Mouse (Mus musculus): Measurements from ENCODE around the gene Dhx8.

Gene Dhx8

DNA sequence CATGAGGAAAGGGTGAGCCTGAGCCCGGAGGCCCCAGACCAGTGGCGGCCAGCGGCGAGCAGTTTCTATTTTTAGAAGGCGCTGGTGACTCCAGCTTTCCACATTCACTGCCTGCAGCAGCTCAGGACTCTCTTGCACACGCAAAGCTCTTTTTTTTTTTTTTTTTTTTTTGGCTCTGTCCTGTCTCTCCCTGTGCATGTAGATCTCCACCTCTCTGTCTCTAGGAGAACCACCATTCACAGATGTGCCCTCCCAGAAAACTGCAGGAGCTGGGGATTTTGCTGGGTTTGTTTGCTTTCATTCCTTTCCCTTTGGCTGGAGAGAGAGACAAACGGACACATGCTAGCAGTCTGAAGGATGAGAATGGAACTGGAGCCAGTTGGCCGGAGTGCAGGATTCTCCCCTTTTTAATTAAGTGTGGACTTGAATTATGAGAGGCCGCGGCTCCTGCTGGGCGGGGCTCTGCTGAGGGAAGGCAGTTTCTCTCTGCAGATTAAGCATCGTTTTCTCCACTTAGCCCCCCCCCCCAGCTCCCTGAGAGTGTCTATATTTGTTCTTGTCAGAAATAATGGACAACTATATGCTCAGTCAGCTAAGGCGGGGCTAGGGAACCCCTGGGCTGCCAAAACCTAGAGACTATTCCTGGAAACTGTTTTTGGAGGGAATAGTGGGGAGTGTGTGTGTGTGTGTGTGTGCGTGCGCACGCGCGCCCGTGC is 58.2 kb downstream of the Dhx8 start:
- H3K4me3 ChIP-seq (replicated peaks; ENCODE audit: low read length) = peak overlapping the region; percentile 52
- H3K9me3 ChIP-seq (ENCODE audit: low read length) = no peaks in the 10 kb centered on the region
- H3K4me1 ChIP-seq (replicated peaks; ENCODE audit: low read depth, low read length) = peaks cover 69% of the 10 kb centered on the region
- H3K27me3 ChIP-seq (ENCODE audit: insufficient read depth, low read length) = peaks cover 8% of the 10 kb centered on the region; the same call in 1 of the 2 replicates
- 0 out of 2 replicates have a peak, but pooled peaks cover 2% of the 10 kb centered on the region for H3K36me3 ChIP-seq (ENCODE audit: insufficient read depth, low read length)
- TF ChIP-seq POU5F1 (IDR thresholded peaks at IDR 0.05; ENCODE audit: borderline replicate concordance, low read length) (no peak), NANOG (IDR thresholded peaks at IDR 0.05; ENCODE audit: borderline replicate concordance, low read length) (no peak), CTCF (conservative IDR thresholded peaks at IDR 0.05; ENCODE audit: low read length) (no peak)

DNA sequence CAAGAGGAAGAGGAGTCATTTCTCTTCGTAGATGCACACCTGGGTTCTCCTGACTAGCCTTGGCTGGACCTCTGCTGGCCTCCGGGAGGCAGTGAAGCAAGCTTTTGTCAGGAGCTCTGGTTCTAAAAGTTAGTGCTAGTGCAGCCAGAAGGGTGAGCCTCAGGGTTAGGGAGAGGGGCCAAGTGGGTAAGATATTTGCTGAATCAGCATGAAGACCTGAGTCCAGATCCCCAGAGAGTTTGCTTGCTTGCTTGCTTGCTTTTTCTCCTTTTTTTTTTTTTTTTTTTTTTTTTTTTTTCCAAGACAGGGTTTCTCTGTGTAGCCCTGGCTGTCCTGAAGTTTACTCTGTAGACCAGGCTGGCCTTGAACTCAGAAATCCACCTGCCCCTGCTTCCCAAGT is 64.6 kb downstream of the Dhx8 start:
- Histone ChIP-seq H3K27me3 (ENCODE audit: insufficient read depth, low read length) (no peaks in the 10 kb centered on the region), H3K4me1 (replicated peaks; ENCODE audit: low read depth, low read length) (peaks cover 35% of the 10 kb centered on the region), H3K9me3 (ENCODE audit: low read length) (no peaks in the 10 kb centered on the region), H3K36me3 (ENCODE audit: insufficient read depth, low read length) (no peaks in the 10 kb centered on the region), H3K4me3 (replicated peaks; ENCODE audit: low read length) (no peak overlapping the region)
- no peak for TF ChIP-seq POU5F1 (IDR thresholded peaks at IDR 0.05; ENCODE audit: borderline replicate concordance, low read length)
- TF ChIP-seq NANOG (IDR thresholded peaks at IDR 0.05; ENCODE audit: borderline replicate concordance, low read length) = no peak
- TF ChIP-seq CTCF (conservative IDR thresholded peaks at IDR 0.05; ENCODE audit: low read length) = no peak

DNA sequence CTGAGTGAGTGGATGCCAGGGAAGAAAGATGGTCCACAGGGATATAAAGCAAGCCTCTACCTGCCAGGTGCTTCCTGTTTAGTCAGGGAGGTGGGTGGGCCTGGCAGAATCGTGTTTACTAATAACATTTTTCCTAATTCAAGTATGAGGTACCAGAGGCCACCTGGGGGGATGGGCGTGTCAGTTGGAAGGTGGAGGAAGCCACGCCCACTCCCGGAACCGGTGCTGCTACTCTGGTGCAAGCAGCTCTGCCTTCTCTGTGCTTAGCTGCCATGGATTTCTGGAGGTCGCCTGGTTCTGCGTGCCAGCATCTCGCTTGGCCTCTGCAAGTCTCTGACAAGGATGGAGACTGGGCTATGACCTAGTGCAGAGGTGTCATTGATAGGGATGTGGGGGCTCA is 65.4 kb downstream of the Dhx8 start:
- Histone ChIP-seq H3K4me3 (replicated peaks; ENCODE audit: low read length) (no peak overlapping the region), H3K9me3 (ENCODE audit: low read length) (no peaks in the 10 kb centered on the region), H3K27me3 (ENCODE audit: insufficient read depth, low read length) (no peaks in the 10 kb centered on the region), H3K36me3 (ENCODE audit: insufficient read depth, low read length) (no peaks in the 10 kb centered on the region), H3K4me1 (replicated peaks; ENCODE audit: low read depth, low read length) (peaks cover 32% of the 10 kb centered on the region)
- TF ChIP-seq CTCF (conservative IDR thresholded peaks at IDR 0.05; ENCODE audit: low read length) (no peak), NANOG (IDR thresholded peaks at IDR 0.05; ENCODE audit: borderline replicate concordance, low read length) (no peak), POU5F1 (IDR thresholded peaks at IDR 0.05; ENCODE audit: borderline replicate concordance, low read length) (no peak)

DNA sequence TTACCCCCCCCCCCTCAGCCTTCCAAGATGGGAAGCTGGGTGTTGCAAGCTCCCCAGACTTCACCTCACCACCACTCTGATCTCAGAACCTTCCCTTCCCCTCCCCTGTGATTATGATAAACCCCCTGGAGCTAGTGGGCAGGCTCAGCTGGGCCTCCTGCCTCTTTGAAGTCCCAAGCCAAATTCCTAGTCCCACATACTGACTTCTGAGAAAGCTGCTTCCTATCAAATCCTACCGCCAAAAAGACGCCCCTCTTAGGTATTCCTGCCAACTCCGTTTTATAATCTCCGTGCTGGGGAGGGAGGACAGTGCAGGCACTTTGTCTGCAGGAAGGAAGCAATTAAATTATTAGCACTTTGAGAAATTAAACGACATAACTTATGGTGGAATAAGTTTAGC is 68.7 kb downstream of the Dhx8 start:
- H3K4me3 ChIP-seq (replicated peaks; ENCODE audit: low read length) = no peak overlapping the region
- H3K9me3 ChIP-seq (ENCODE audit: low read length) = no peaks in the 10 kb centered on the region
- no peaks in the 10 kb centered on the region for H3K36me3 ChIP-seq (ENCODE audit: insufficient read depth, low read length)
- TF ChIP-seq CTCF (conservative IDR thresholded peaks at IDR 0.05; ENCODE audit: low read length) (no peak), POU5F1 (IDR thresholded peaks at IDR 0.05; ENCODE audit: borderline replicate concordance, low read length) (no peak), NANOG (IDR thresholded peaks at IDR 0.05; ENCODE audit: borderline replicate concordance, low read length) (no peak)
- peaks cover 24% of the 10 kb centered on the region for H3K4me1 ChIP-seq (replicated peaks; ENCODE audit: low read depth, low read length)
- peaks cover 6% of the 10 kb centered on the region for H3K27me3 ChIP-seq (ENCODE audit: insufficient read depth, low read length)

DNA sequence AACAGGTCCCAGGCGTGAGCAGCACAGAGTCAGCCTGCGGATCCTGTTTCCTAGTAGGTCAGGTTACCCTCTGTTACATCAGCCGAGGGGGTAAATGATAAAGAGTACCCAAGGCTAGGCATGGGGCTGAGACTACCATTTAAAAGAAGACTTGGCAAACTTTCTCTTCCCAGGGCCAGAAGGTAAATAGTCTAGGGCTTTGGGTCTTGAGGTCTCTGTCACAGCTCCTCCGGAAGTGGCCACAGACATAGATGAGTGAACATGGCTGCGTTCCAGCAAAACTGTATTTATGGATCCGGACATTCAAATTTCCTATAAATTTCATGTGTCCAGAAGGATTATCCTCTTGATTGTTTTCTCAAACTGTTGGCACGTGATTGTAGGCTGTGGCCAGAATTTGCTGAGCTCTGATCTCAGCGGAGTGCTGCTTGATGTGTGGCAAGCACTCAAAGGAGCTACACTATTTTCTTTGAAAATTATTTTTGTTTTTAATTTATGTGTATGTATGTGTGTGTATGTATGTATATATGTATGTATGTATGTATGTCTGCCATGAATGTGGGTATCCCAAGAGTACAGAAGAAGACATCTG is 72.5 kb downstream of the Dhx8 start:
- H3K4me3 ChIP-seq (replicated peaks; ENCODE audit: low read length) = no peak overlapping the region
- TF ChIP-seq NANOG (IDR thresholded peaks at IDR 0.05; ENCODE audit: borderline replicate concordance, low read length) (no peak), CTCF (conservative IDR thresholded peaks at IDR 0.05; ENCODE audit: low read length) (no peak), POU5F1 (IDR thresholded peaks at IDR 0.05; ENCODE audit: borderline replicate concordance, low read length) (no peak)
- H3K4me1 ChIP-seq (replicated peaks; ENCODE audit: low read depth, low read length) = peaks cover 37% of the 10 kb centered on the region
- H3K9me3 ChIP-seq (ENCODE audit: low read length) = no peaks in the 10 kb centered on the region
- no peaks in the 10 kb centered on the region for H3K36me3 ChIP-seq (ENCODE audit: insufficient read depth, low read length)
- H3K27me3 ChIP-seq (ENCODE audit: insufficient read depth, low read length) = peaks cover 34% of the 10 kb centered on the region

DNA sequence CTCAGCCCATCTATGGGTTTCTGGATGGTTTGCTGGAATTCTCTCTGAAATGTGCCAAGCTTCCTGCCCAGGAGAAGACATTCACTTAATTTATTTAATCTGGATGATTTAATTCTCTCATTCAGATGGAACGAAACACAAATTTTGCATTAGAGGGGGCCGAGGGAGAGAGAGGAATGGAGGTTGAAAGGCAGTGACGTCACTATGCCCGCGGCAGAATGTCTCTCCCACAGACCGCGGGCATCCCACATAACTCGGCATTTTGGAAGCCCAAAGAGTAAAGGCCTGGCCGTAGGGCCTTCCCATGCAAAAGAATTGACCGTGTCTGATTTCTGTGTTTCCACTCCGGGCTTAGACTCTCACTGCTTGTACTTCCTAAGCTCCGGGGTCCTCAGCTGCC is 74.0 kb downstream of the Dhx8 start:
- Histone ChIP-seq H3K27me3 (ENCODE audit: insufficient read depth, low read length) (peaks cover 34% of the 10 kb centered on the region), H3K4me3 (replicated peaks; ENCODE audit: low read length) (0 out of 2 replicates have a peak overlapping the region, but pooled peaks have one; percentile 7), H3K9me3 (ENCODE audit: low read length) (no peaks in the 10 kb centered on the region), H3K36me3 (ENCODE audit: insufficient read depth, low read length) (no peaks in the 10 kb centered on the region), H3K4me1 (replicated peaks; ENCODE audit: low read depth, low read length) (peaks cover 29% of the 10 kb centered on the region)
- no peak for TF ChIP-seq CTCF (conservative IDR thresholded peaks at IDR 0.05; ENCODE audit: low read length)
- no peak for TF ChIP-seq POU5F1 (IDR thresholded peaks at IDR 0.05; ENCODE audit: borderline replicate concordance, low read length)
- TF ChIP-seq NANOG (IDR thresholded peaks at IDR 0.05; ENCODE audit: borderline replicate concordance, low read length) = no peak

DNA sequence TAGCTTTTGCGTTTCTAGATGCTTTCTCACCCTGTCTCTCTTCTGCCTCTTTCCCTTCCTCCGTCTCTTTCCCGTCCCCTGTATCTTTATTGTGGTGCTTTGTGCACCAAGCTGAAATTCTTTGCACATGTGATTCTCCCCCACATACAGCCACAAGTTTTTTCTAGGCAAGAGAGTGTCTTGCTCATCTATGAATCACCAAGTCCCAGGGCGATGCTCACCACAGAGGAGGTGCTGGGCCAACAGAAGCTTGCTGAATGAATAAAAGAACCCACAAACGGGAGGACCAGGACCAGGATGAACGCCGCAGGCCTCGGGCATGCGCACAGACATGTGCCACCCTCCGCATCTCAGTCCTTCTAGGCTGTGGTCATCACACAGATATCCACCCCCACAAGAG is 74.5 kb downstream of the Dhx8 start:
- H3K27me3 ChIP-seq (ENCODE audit: insufficient read depth, low read length) = peaks cover 34% of the 10 kb centered on the region
- TF ChIP-seq POU5F1 (IDR thresholded peaks at IDR 0.05; ENCODE audit: borderline replicate concordance, low read length) = no peak
- TF ChIP-seq NANOG (IDR thresholded peaks at IDR 0.05; ENCODE audit: borderline replicate concordance, low read length) = no peak
- TF ChIP-seq CTCF (conservative IDR thresholded peaks at IDR 0.05; ENCODE audit: low read length) = no peak
- H3K4me3 ChIP-seq (replicated peaks; ENCODE audit: low read length) = 0 out of 2 replicates have a peak overlapping the region, but pooled peaks have one; percentile 7
- no peaks in the 10 kb centered on the region for H3K9me3 ChIP-seq (ENCODE audit: low read length)
- H3K36me3 ChIP-seq (ENCODE audit: insufficient read depth, low read length) = no peaks in the 10 kb centered on the region
- peaks cover 25% of the 10 kb centered on the region for H3K4me1 ChIP-seq (replicated peaks; ENCODE audit: low read depth, low read length)

DNA sequence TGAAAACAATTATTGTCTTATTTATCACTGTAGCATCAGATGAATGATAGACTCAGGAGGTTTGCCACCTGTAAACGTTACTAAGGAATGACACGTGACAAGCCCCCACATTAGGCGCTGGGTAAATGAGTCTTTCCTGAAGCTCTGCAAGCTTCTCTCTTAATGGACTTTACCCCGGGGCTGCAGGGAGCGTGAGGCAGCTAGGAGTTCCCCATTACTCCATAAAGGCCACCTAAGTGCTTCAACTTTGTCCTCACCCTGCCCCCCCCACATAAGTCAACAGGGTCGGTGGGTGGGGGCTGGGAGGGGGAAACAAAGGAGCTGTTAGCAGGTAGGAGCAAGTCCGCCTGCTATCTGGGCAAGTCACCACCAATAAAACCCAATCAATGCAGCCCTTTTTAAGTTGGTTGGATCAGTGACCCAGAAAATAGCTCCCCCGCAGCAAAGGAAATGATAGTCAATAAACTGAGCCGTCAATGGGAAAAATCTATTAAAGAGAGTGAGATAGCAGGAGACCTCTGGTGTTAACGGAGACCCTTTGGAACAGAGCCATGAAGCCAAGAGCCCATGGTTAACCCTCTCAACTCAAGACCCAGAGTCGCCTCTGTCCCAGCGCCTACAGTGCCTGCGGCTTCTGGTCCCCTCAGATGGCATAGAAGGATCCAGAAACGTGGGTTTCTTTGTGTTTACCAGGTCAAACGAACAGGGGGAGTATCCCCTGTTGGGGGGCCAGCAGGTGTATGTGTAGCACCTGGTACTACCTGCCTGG is 76.5 kb downstream of the Dhx8 start:
- TF ChIP-seq POU5F1 (IDR thresholded peaks at IDR 0.05; ENCODE audit: borderline replicate concordance, low read length) (no peak), CTCF (conservative IDR thresholded peaks at IDR 0.05; ENCODE audit: low read length) (no peak), NANOG (IDR thresholded peaks at IDR 0.05; ENCODE audit: borderline replicate concordance, low read length) (no peak)
- Histone ChIP-seq H3K27me3 (ENCODE audit: insufficient read depth, low read length) (peaks cover 40% of the 10 kb centered on the region), H3K9me3 (ENCODE audit: low read length) (no peaks in the 10 kb centered on the region)

More for the DNA sequence above, 76.5 kb downstream of the Dhx8 start:
- peaks cover 34% of the 10 kb centered on the region for H3K4me1 ChIP-seq (replicated peaks; ENCODE audit: low read depth, low read length)
- no peaks in the 10 kb centered on the region for H3K36me3 ChIP-seq (ENCODE audit: insufficient read depth, low read length)
- no peak overlapping the region for H3K4me3 ChIP-seq (replicated peaks; ENCODE audit: low read length)
